Mouse (Mus musculus) cerebellum, adult 2 months (tissue): Measurements from ENCODE around the gene Emx2.

Source experiments
- CTCF ChIP-seq: fragments of 200-500 bp; IDR thresholded peaks from 2 replicates; pipeline ENCODE4 v1.5.1; 2011; ENCODE audit warnings: low read depth, mild to moderate bottlenecking, control low read depth, low read length, moderate library complexity, borderline replicate concordance; ENCODE audit not compliant: insufficient read depth
- POLR2A ChIP-seq: fragments of 200-500 bp; IDR thresholded peaks from 2 replicates; pipeline ENCODE4 v1.6.1; 2011; ENCODE audit warnings: low read length, control low read depth, borderline replicate concordance; ENCODE audit not compliant: insufficient read depth

GRCm38 (mm10) chr19:59465281-59465680, 7.1 kb downstream of the Emx2 start:
- TF ChIP-seq CTCF (no peak), POLR2A (no peak)
